Mouse (Mus musculus) left cerebral cortex, postnatal 36 days (tissue): Measurements from ENCODE around the gene Mis18bp1. TPM values are rescaled to one million over a fixed set of nuclear protein-coding genes. Genes with fewer than 3 reads are reported as not detected.
"Not testable (repeated sequence)": the region's sequence is repeated elsewhere in the genome, so short reads cannot be mapped to it uniquely, and the experiment has no call there.

Experiments used
- DNase-seq, 2 experiments: peaks; one replicate each; pipeline ENCODE4 v3.0.0; 2021 to 2022; ENCODE audit warnings: low spot score in 2 of 2, mixed read lengths in 1 of 2
- intact Hi-C: fragments of 180-260 bp; cut with DNase I; formaldehyde crosslinking; loops from one replicate; pipeline ENCODE4 v1.15.1; 2025
- total RNA-seq, 2 experiments: library from RNA; stranded (reverse); gene quantifications; 2 replicates each; pipeline ENCODE4 v1.2.3; 2021

The Mis18bp1 gene
- under 1 TPM; 0.64 to 0.88 TPM for total RNA-seq

- DNase-seq: peak; percentile 92 to 93
- intact Hi-C loops: no loop called here
Measured at GRCm38 (mm10) chr12:65172021-65172951, at the start of gene Mis18bp1. Gene Mis18bp1 (minus strand): TSS chr12:65172604.

GRCm38 (mm10) chr12:65216404-65216840, 44.0 kb upstream of the Mis18bp1 start:
- intact Hi-C loops: no loop called here
- DNase-seq: no peak

- intact Hi-C loops: no loop called here
- DNase-seq: no peak
Measured at GRCm38 (mm10) chr12:65206431-65206830, 34.0 kb upstream of the Mis18bp1 start.

- DNase-seq: no peak
- intact Hi-C loops: no loop called here
Measured at GRCm38 (mm10) chr12:65201812-65202211, 29.4 kb upstream of the Mis18bp1 start.

GRCm38 (mm10) chr12:65194003-65194530, 21.7 kb upstream of the Mis18bp1 start:
- intact Hi-C loops: no loop called here
- DNase-seq: peak; percentile 15 to 19

GRCm38 (mm10) chr12:65189213-65189612, 16.8 kb upstream of the Mis18bp1 start:
- DNase-seq: no peak
- intact Hi-C loops: no loop called here

GRCm38 (mm10) chr12:65187365-65187764, 15.0 kb upstream of the Mis18bp1 start:
- DNase-seq: no peak
- intact Hi-C loops: no loop called here

GRCm38 (mm10) chr12:65173736-65174135, 1.3 kb upstream of the Mis18bp1 start:
- DNase-seq: no peak
- intact Hi-C loops: no loop called here

- peak; percentile 46 to 52 for DNase-seq
- intact Hi-C loops: not testable (repeated sequence)
Measured at GRCm38 (mm10) chr12:65172959-65173358, 555 bp upstream of the Mis18bp1 start.

GRCm38 (mm10) chr12:65136121-65136520, 36.3 kb downstream of the Mis18bp1 start:
- DNase-seq, intact Hi-C loops: not testable (repeated sequence)

GRCm38 (mm10) chr12:65119451-65119850, 53.0 kb downstream of the Mis18bp1 start:
- intact Hi-C loops: no loop called here
- no peak for DNase-seq

GRCm38 (mm10) chr12:65118968-65119367, 53.4 kb downstream of the Mis18bp1 start:
- no peak for DNase-seq
- intact Hi-C loops: no loop called here

GRCm38 (mm10) chr12:65114978-65115377, 57.4 kb downstream of the Mis18bp1 start:
- DNase-seq, intact Hi-C loops: not testable (repeated sequence)

- no peak for DNase-seq
- intact Hi-C loops: no loop called here
Measured at GRCm38 (mm10) chr12:65113925-65114324, 58.5 kb downstream of the Mis18bp1 start.

GRCm38 (mm10) chr12:65112811-65113210, 59.6 kb downstream of the Mis18bp1 start:
- intact Hi-C loops: no loop called here
- DNase-seq: peak in 1 of 2 experiments; percentile 27

GRCm38 (mm10) chr12:65111503-65111902, 60.9 kb downstream of the Mis18bp1 start:
- no peak for DNase-seq
- intact Hi-C loops: no loop called here

GRCm38 (mm10) chr12:65108746-65109145, 63.7 kb downstream of the Mis18bp1 start:
- DNase-seq: no peak

More at GRCm38 (mm10) chr12:65108746-65109145, 63.7 kb downstream of the Mis18bp1 start:
- intact Hi-C loops: no loop called here
